Mouse (Mus musculus): ENCODE data around the gene D630039A03Rik.

DNA sequence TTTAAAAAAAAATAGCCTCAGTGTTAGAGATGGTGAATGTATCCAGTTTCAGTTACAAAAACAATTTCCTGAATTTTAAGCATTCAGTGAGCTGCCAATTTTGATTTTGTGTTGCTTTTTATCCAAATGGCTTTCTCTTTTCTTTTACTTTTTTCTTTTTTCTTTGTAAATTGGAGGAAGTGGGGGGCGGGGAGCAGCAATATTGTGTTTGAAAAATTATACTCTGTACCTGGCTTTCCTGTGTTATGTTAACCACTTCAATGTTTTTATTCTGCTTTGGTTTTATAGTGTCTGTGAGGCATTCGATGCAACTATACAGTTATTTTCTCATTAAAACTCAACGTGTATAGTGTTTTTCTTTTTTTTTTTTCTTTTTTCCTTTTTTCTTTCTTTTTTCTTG is 19.5 kb downstream of the D630039A03Rik start:
- TF ChIP-seq CEBPB (IDR thresholded peaks at IDR 0.05; ENCODE audit: low read depth) (no peak), MYOG (IDR thresholded peaks at IDR 0.05; ENCODE audit: control insufficient read depth, extremely low read depth, insufficient read length) (no peak), CTCF (IDR thresholded peaks at IDR 0.05; ENCODE audit: control insufficient read depth, insufficient read depth, insufficient read length) (no peak)

All from C2C12 (cell line).